Mouse (Mus musculus) heart, adult 2 months (tissue): ENCODE data around the gene Zfp286. TPM values are rescaled to one million over a fixed set of nuclear protein-coding genes. Genes with fewer than 3 reads are reported as not detected.

ENCODE experiments used
- DNase-seq, 2 experiments: peaks; one replicate each; pipeline ENCODE4 v3.0.0; 2021
- H3K27ac ChIP-seq: fragments of 200-600 bp; 2 replicates; pipeline ENCODE4 v1.8.1; 2022
- H3K27me3 ChIP-seq: fragments of 200-500 bp; 2 replicates; pipeline ENCODE4 v1.6.1; 2012; ENCODE audit warnings: mild to moderate bottlenecking, low read length, inconsistent platforms, mixed read lengths; ENCODE audit not compliant: control insufficient read depth, insufficient read depth
- H3K36me3 ChIP-seq: fragments of 200-500 bp; 2 replicates; pipeline ENCODE4 v1.6.1; 2012; ENCODE audit warnings: low read length, inconsistent platforms; ENCODE audit not compliant: control insufficient read depth, insufficient read depth
- H3K4me1 ChIP-seq: fragments of 200-500 bp; 2 replicates; pipeline ENCODE4 v1.6.1; 2011; ENCODE audit warnings: low read length; ENCODE audit not compliant: control insufficient read depth, insufficient read depth
- H3K4me3 ChIP-seq: fragments of 200-600 bp; 2 replicates; pipeline ENCODE4 v1.8.1; 2022
- H3K79me2 ChIP-seq: fragments of 200-500 bp; replicated peaks from 2 replicates; pipeline ENCODE4 v1.6.1; 2012; ENCODE audit warnings: mild to moderate bottlenecking, inconsistent platforms, low read length, moderate library complexity, mixed read lengths; ENCODE audit not compliant: control insufficient read depth, insufficient read depth
- H3K9ac ChIP-seq: fragments of 200-500 bp; 2 replicates; pipeline ENCODE4 v1.6.1; 2012; ENCODE audit warnings: low read depth, mild to moderate bottlenecking, control low read depth, inconsistent platforms, low read length, mixed read lengths
- CTCF ChIP-seq: fragments of 200-600 bp; IDR thresholded peaks from 2 replicates; pipeline ENCODE4 v1.8.1; 2022; ENCODE audit warnings: antibody characterized with exemption, mild to moderate bottlenecking, moderate library complexity
- EP300 ChIP-seq: fragments of 200-500 bp; IDR thresholded peaks from 2 replicates; pipeline ENCODE4 v1.6.1; 2011; ENCODE audit warnings: low read depth, low read length, control low read depth; ENCODE audit not compliant: insufficient read depth
- POLR2A ChIP-seq: fragments of 200-500 bp; IDR thresholded peaks from 2 replicates; pipeline ENCODE4 v1.6.1; 2011; ENCODE audit warnings: mild to moderate bottlenecking, low read depth, low read length, control low read depth; ENCODE audit not compliant: insufficient read depth
- WGBS: fragments of 180-500 bp; shearing (Covaris S2); methylation state at CpG from one replicate; pipeline ENCODE4 v1.1.7; 2018; 5-methylcytosine and 5-hydroxymethylcytosine counted together
- intact Hi-C: fragments of 180-260 bp; cut with DNase I; formaldehyde crosslinking; loops from one replicate; pipeline ENCODE4 v1.15.1; 2025
- polyA plus RNA-seq: library from polyadenylated mRNA; depleted of rRNA; stranded (reverse); fragments of >200 nt; gene quantifications from 2 replicates; pipeline ENCODE4 v1.2.3, GENCODE M21; 2012
- total RNA-seq, 2 experiments: library from RNA; stranded (reverse); gene quantifications; 2 replicates each; pipeline ENCODE4 v1.2.3; 2021

Gene Zfp286
- total and polyA plus RNA-seq, 3 experiments, result 0.41 to 0.70 (median 0.42) TPM

GRCm38 (mm10) chr11:62819059-62819686 lies 29.9 kb upstream of the Zfp286 start:
- no peak overlapping the region for H3K27ac ChIP-seq

GRCm38 (mm10) chr11:62816591-62816990 lies 27.3 kb upstream of the Zfp286 start:
- Histone ChIP-seq H3K79me2 (no peaks in the 10 kb centered on the region), H3K36me3 (no peaks in the 10 kb centered on the region), H3K27me3 (no peaks in the 10 kb centered on the region), H3K4me1 (no peaks in the 10 kb centered on the region), H3K27ac (no peak overlapping the region), H3K9ac (no peak overlapping the region), H3K4me3 (no peak overlapping the region)
- WGBS, result 47% methylated on average over 6 of the region's 6 CpGs
- TF ChIP-seq POLR2A, result no peak
- no peak for TF ChIP-seq EP300
- TF ChIP-seq CTCF, result no peak
- intact Hi-C loops, result no loop called here
- no peak for DNase-seq

More at GRCm38 (mm10) chr11:62819059-62819686, 29.9 kb upstream of the Zfp286 start:
- Histone ChIP-seq H3K27me3 (no peaks in the 10 kb centered on the region), H3K9ac (no peak overlapping the region), H3K4me1 (peaks cover 2% of the 10 kb centered on the region; the same call in 1 of the 2 replicates), H3K4me3 (no peak overlapping the region), H3K36me3 (no peaks in the 10 kb centered on the region), H3K79me2 (no peaks in the 10 kb centered on the region)
- TF ChIP-seq POLR2A (no peak), CTCF (no peak), EP300 (no peak)
- WGBS, result 91% methylated on average over 8 of the region's 8 CpGs
- DNase-seq, result no peak
- intact Hi-C loops, result no loop called here

- Histone ChIP-seq H3K27me3 (no peaks in the 10 kb centered on the region), H3K9ac (no peak overlapping the region), H3K27ac (no peak overlapping the region), H3K4me1 (no peaks in the 10 kb centered on the region), H3K36me3 (no peaks in the 10 kb centered on the region), H3K79me2 (no peaks in the 10 kb centered on the region), H3K4me3 (no peak overlapping the region)
- WGBS, result 90% methylated on average over 1 of the region's 1 CpGs
- TF ChIP-seq CTCF (no peak), POLR2A (no peak), EP300 (no peak)
- DNase-seq, result no peak
- intact Hi-C loops, result no loop called here
Measured at GRCm38 (mm10) chr11:62815438-62815837, 26.2 kb upstream of the Zfp286 start.

DNA sequence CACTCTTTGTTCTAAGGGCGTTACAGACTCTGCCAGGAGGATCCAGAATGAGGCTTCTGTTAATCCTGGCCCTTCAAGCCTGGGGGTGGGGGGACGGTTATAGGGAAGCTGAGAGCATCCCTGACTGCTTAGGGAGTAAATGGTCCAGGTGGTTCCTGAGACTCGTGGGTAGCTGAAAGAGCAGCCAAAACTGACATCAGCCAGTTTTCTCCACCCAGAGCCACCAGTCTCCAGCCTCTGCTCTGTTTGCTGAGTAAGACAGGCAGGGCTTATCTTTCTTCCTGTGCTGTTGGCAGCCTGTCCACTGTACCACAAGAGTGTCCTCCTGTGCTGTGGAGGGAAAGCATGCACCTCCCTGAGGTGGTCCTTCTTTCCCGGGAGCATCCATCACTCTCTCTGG lies 25.4 kb upstream of the Zfp286 start:
- Histone ChIP-seq H3K4me1 (no peaks in the 10 kb centered on the region), H3K27ac (no peak overlapping the region), H3K9ac (no peak overlapping the region), H3K36me3 (no peaks in the 10 kb centered on the region), H3K27me3 (no peaks in the 10 kb centered on the region), H3K4me3 (no peak overlapping the region), H3K79me2 (no peaks in the 10 kb centered on the region)
- WGBS, result 32% methylated on average over 4 of the region's 4 CpGs
- DNase-seq, result no peak
- intact Hi-C loops, result no loop called here
- TF ChIP-seq POLR2A (no peak), CTCF (no peak), EP300 (no peak)

- intact Hi-C loops, result no loop called here
- 71% methylated on average over 6 of the region's 6 CpGs for WGBS
- Histone ChIP-seq H3K27me3 (no peaks in the 10 kb centered on the region), H3K27ac (no peak overlapping the region), H3K79me2 (no peaks in the 10 kb centered on the region), H3K9ac (no peak overlapping the region), H3K4me3 (no peak overlapping the region), H3K36me3 (no peaks in the 10 kb centered on the region), H3K4me1 (no peaks in the 10 kb centered on the region)
- no peak for TF ChIP-seq CTCF
- no peak for TF ChIP-seq EP300
- no peak for TF ChIP-seq POLR2A
- no peak for DNase-seq
Measured at GRCm38 (mm10) chr11:62813970-62814624, 24.8 kb upstream of the Zfp286 start.

DNA sequence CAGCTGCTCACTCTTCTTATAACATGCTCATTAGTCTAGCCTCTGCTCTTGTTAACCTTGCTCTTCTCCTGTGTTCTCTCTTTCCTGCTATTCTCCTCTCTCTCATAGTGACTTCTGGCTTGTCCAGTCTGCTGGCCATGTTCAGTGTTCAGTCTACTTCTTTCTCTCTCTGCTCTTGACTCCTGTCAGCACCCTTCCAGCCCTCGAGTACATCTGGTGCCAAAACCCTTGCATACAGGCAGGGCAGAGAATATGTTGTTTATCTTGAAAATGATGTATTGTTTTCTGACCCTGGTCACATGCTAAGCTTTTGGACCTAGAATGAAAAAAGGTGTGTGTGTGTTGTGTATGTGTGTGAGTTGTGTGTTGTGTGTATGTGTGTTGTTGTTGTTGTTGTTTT lies 24.2 kb upstream of the Zfp286 start:
- Histone ChIP-seq H3K9ac (no peak overlapping the region), H3K79me2 (no peaks in the 10 kb centered on the region), H3K4me3 (no peak overlapping the region), H3K36me3 (no peaks in the 10 kb centered on the region), H3K4me1 (no peaks in the 10 kb centered on the region), H3K27ac (no peak overlapping the region), H3K27me3 (no peaks in the 10 kb centered on the region)
- no peak for DNase-seq
- TF ChIP-seq POLR2A (no peak), CTCF (no peak), EP300 (no peak)
- intact Hi-C loops, result no loop called here
- WGBS, result 23% methylated on average over 1 of the region's 1 CpGs
